Comparison of ENCODE assay signal across 12 mouse cellular contexts in genomic region chr2:152428481-152428880, GRCm38 (mm10). TPM values are rescaled to one million over a fixed set of nuclear protein-coding genes. Genes with fewer than 3 reads are reported as not detected.
"Had no signal": no experiment of that assay in that cellular context is flagged by ENCODE, and none has a peak within 500 bp of the region (broad histone marks: within the 10 kb centered on the region; RNA-seq: fewer than 3 reads in every experiment).

No protein-coding gene starts in this region.

RNA-seq across cellular contexts. Expression of gene 6820408C15Rik, which starts 13.1 kb away (rescaled TPM):
- polyA plus RNA-seq: macrophage had no signal

RNA-seq across cellular contexts. Expression of gene Defb23, which starts 35.9 kb away (rescaled TPM):
- total RNA-seq: layer of hippocampus, postnatal 36 days; left cerebral cortex, postnatal 36 days had no signal
- polyA plus RNA-seq: kidney, adult 2 months; limb, embryonic 12.5 days; liver, embryonic 13.5 days; lung, adult 2 months; macrophage; midbrain, embryonic 11.5 days; midbrain, embryonic 15.5 days; neural tube, embryonic 13.5 days; stomach, embryonic 15.5 days had no signal

RNA-seq across cellular contexts. Expression of gene Defb20, which starts 48.4 kb away (rescaled TPM):
- total RNA-seq: layer of hippocampus, postnatal 36 days; left cerebral cortex, postnatal 36 days had no signal
- polyA plus RNA-seq: kidney, adult 2 months; kidney, embryonic 15.5 days; limb, embryonic 12.5 days; liver, embryonic 13.5 days; lung, adult 2 months; macrophage; midbrain, embryonic 11.5 days; midbrain, embryonic 15.5 days; neural tube, embryonic 13.5 days; stomach, embryonic 15.5 days had no signal
